ENCODE assay signal across 21 mouse cellular contexts in the genomic region with DNA sequence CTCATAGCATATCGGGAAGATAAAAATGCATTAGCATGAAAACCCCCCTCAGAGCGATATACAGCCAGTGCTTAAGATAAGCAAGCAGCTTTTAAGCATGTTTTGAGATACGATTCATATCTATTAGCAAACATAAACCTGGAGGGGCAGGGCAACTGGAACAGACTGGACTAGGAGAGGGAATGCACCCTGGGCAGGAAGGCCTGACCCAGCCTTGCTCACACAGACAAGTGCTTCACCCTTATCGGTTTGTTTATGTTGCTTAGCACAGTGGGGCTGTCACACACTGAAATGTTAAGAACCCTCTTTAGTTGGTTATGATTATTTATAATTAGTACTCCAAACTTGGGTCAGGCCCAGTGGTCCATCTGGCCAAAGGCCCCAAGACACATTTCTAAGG. TPM values are rescaled to one million over a fixed set of nuclear protein-coding genes. Genes with fewer than 3 reads are reported as not detected.
DNase-seq lines count a peak whose midpoint lies in the region; ATAC-seq and TF ChIP-seq lines count a peak whose summit lies in the region.
"Had no signal": no experiment of that assay in that cellular context is flagged by ENCODE, and none has a peak within 500 bp of the region (broad histone marks: within the 10 kb centered on the region; RNA-seq: fewer than 3 reads in every experiment).

No protein-coding gene starts in this region.

- H3K9ac ChIP-seq in stomach, postnatal 0 days (ENCODE audit: low read length), result no peak overlapping the region
- H3K9ac ChIP-seq: embryonic facial prominence, embryonic 15.5 days; forebrain, postnatal 0 days; lung, embryonic 15.5 days; neural tube, embryonic 15.5 days had no signal

- peak overlapping the region; percentile 63 for H3K27ac ChIP-seq in gastrocnemius, adult 2 months
- no peak overlapping the region for H3K27ac ChIP-seq in stomach, postnatal 0 days (replicated peaks)
- H3K27ac ChIP-seq: embryonic facial prominence, embryonic 15.5 days; hindbrain, embryonic 10.5 days; hindbrain, postnatal 0 days; lung, embryonic 15.5 days; neural tube, embryonic 15.5 days had no signal

- DNase-seq in gastrocnemius, adult 2 months, result no peak
- DNase-seq in gastrocnemius, postnatal 36 days, result no peak
- peak; percentile 15 for DNase-seq in urinary bladder, postnatal 14 days (ENCODE audit: low spot score)
- no peak for DNase-seq in urinary bladder, postnatal 10 days (ENCODE audit: low spot score)
- peak; percentile 32 for DNase-seq in lung, postnatal 25 days (ENCODE audit: low spot score)
- DNase-seq in stomach, postnatal 0 days (ENCODE audit: low spot score), result no peak
- no peak for DNase-seq in cerebellum, adult 11 months
- no peak for DNase-seq in thymus, postnatal 14 days
- DNase-seq: adrenal gland, postnatal 14 days; cerebellum, adult 18-20 months; cerebellum, postnatal 25 days; forebrain, postnatal 0 days; layer of hippocampus, adult 9-11 months; right cerebral cortex, postnatal 14 days had no signal

- no peaks in the 10 kb centered on the region for H3K27me3 ChIP-seq in stomach, postnatal 0 days (ENCODE audit: control insufficient read depth, insufficient read depth, low read length)
- H3K27me3 ChIP-seq: embryonic facial prominence, embryonic 15.5 days; lung, embryonic 15.5 days; neural tube, embryonic 15.5 days had no signal

- 30% methylated on average over 4 of the region's 4 CpGs for WGBS in stomach, postnatal 0 days

- H3K4me1 ChIP-seq in stomach, postnatal 0 days (replicated peaks; ENCODE audit: control insufficient read depth, insufficient read depth), result 0 out of 2 replicates have a peak, but pooled peaks cover 6% of the 10 kb centered on the region

- intact Hi-C loops in gastrocnemius, adult 2 months (cut with DNase I), result no loop called here
- intact Hi-C loops in gastrocnemius, postnatal 36 days (cut with DNase I), result no loop called here

- H3K4me2 ChIP-seq in stomach, postnatal 0 days (replicated peaks; ENCODE audit: low read depth), result no peak overlapping the region
- H3K4me2 ChIP-seq: embryonic facial prominence, embryonic 15.5 days; lung, embryonic 15.5 days; neural tube, embryonic 15.5 days had no signal

- H3K4me3 ChIP-seq in gastrocnemius, adult 2 months, result no peak overlapping the region
- H3K4me3 ChIP-seq in stomach, postnatal 0 days (ENCODE audit: low read depth, low read length), result no peak overlapping the region
- H3K4me3 ChIP-seq: embryonic facial prominence, embryonic 15.5 days; hindbrain, embryonic 10.5 days; lung, embryonic 15.5 days; neural tube, embryonic 15.5 days had no signal

- ATAC-seq in stomach, postnatal 0 days (ENCODE audit: low FRiP score, low TSS enrichment), result 0 out of 2 replicates have a peak, but pooled peaks have one; percentile 58
- ATAC-seq: forebrain, postnatal 0 days; hindbrain, postnatal 0 days; midbrain, embryonic 16.5 days had no signal

- TF ChIP-seq CTCF in gastrocnemius, adult 2 months (IDR thresholded peaks at IDR 0.05), result no peak
- no peak for TF ChIP-seq CTCF in stomach, postnatal 0 days (IDR thresholded peaks at IDR 0.05; ENCODE audit: low read depth)

- no peaks in the 10 kb centered on the region for H3K9me3 ChIP-seq in stomach, postnatal 0 days (ENCODE audit: control insufficient read depth, low read length)
- H3K9me3 ChIP-seq: embryonic facial prominence, embryonic 15.5 days; hindbrain, embryonic 10.5 days; lung, embryonic 15.5 days; neural tube, embryonic 15.5 days had no signal

- no peaks in the 10 kb centered on the region; the same call in 1 of the 2 replicates for H3K36me3 ChIP-seq in stomach, postnatal 0 days (ENCODE audit: control insufficient read depth, insufficient read depth, low read length)
- H3K36me3 ChIP-seq: embryonic facial prominence, embryonic 15.5 days; G1E; hindbrain, embryonic 10.5 days; lung, embryonic 15.5 days; neural tube, embryonic 15.5 days had no signal

- no peak for TF ChIP-seq EP300 in stomach, postnatal 0 days (optimal IDR thresholded peaks at IDR 0.05)

RNA-seq across cellular contexts. Expression of gene Zfp326, which starts 51.5 kb away (rescaled TPM):
- total RNA-seq in gastrocnemius, adult 2 months (2021), result 10 to 100 TPM in 1 of 2 experiments, 1 to 10 TPM in 1; 9.8 to 10.6 TPM
- total RNA-seq in gastrocnemius, postnatal 36 days (2021), result 1 to 10 TPM; 6.2 to 9.5 TPM
- 15.0 and 17.7 TPM in 2 replicates for polyA plus RNA-seq in stomach, postnatal 0 days (2015; fragmentation: Nextera tagmentation; extraction: Ambion mirVana)

Comparison
In these comparisons a context has a peak if more than half of its experiments do, and no peak if none do; other contexts are left out.
1. DNase-seq: peak in urinary bladder, postnatal 14 days (single experiment) and lung, postnatal 25 days (single experiment); none in gastrocnemius, adult 2 months (single experiment), gastrocnemius, postnatal 36 days (0 of 2), urinary bladder, postnatal 10 days (single experiment), stomach, postnatal 0 days (single experiment), cerebellum, adult 11 months (single experiment) and thymus, postnatal 14 days (single experiment).